Mouse (Mus musculus) CD4-positive, CD25-positive, alpha-beta regulatory T cell, adult 4 months (primary cell): ENCODE measurements around the gene Fkbp6. TPM values are rescaled to one million over a fixed set of nuclear protein-coding genes. Genes with fewer than 3 reads are reported as not detected.

Experiments used
- ATAC-seq: one replicate; pipeline ENCODE4 v1.8.0; 2017
- polyA plus RNA-seq, 2 experiments: library from polyadenylated mRNA; unstranded; fragments of 100-300 nt; shearing (Covaris generic); gene quantifications; one replicate each; pipeline ENCODE4 v1.2.1; 2017

Fkbp6 gene
- polyA plus RNA-seq, 2 experiments from 2014 or later, result not detected

- ATAC-seq, result no peak
These were observed 1.8 kb upstream of the Fkbp6 start for GRCm38 (mm10) chr5:135351606-135352005.

GRCm38 (mm10) chr5:135347511-135348011, 2.3 kb downstream of the Fkbp6 start:
- ATAC-seq, result no peak

GRCm38 (mm10) chr5:135346430-135346829, 3.4 kb downstream of the Fkbp6 start:
- ATAC-seq, result no peak

- ATAC-seq, result no peak
These were observed 3.9 kb downstream of the Fkbp6 start for GRCm38 (mm10) chr5:135345989-135346388.

- ATAC-seq, result no peak
These were observed 12.3 kb downstream of the Fkbp6 start for GRCm38 (mm10) chr5:135337575-135337974.

- ATAC-seq, result no peak
These were observed 18.7 kb downstream of the Fkbp6 start for GRCm38 (mm10) chr5:135331161-135331560.

- ATAC-seq, result no peak
These were observed 19.6 kb downstream of the Fkbp6 start for GRCm38 (mm10) chr5:135330201-135330600.

- ATAC-seq, result no peak
These were observed 20.4 kb downstream of the Fkbp6 start for GRCm38 (mm10) chr5:135329471-135329870.

GRCm38 (mm10) chr5:135326121-135326659, 23.7 kb downstream of the Fkbp6 start:
- no peak for ATAC-seq

- no peak for ATAC-seq
These were observed 27.6 kb downstream of the Fkbp6 start for GRCm38 (mm10) chr5:135322197-135322596.

GRCm38 (mm10) chr5:135319856-135320255, 30.0 kb downstream of the Fkbp6 start:
- no peak for ATAC-seq

- ATAC-seq, result no peak
These were observed 33.7 kb downstream of the Fkbp6 start for GRCm38 (mm10) chr5:135316177-135316576.

GRCm38 (mm10) chr5:135306321-135306965, 43.4 kb downstream of the Fkbp6 start:
- no peak for ATAC-seq

- no peak for ATAC-seq
These were observed 47.4 kb downstream of the Fkbp6 start for GRCm38 (mm10) chr5:135302454-135302853.

- ATAC-seq, result no peak
These were observed 47.9 kb downstream of the Fkbp6 start for GRCm38 (mm10) chr5:135301916-135302315.

GRCm38 (mm10) chr5:135292001-135292400, 57.8 kb downstream of the Fkbp6 start:
- no peak for ATAC-seq

GRCm38 (mm10) chr5:135291193-135291592, 58.7 kb downstream of the Fkbp6 start:
- ATAC-seq, result no peak

- ATAC-seq, result no peak
These were observed 59.1 kb downstream of the Fkbp6 start for GRCm38 (mm10) chr5:135290703-135291102.

- ATAC-seq, result no peak
These were observed 62.9 kb downstream of the Fkbp6 start for GRCm38 (mm10) chr5:135286926-135287325.

GRCm38 (mm10) chr5:135286185-135286584, 63.7 kb downstream of the Fkbp6 start:
- no peak for ATAC-seq

GRCm38 (mm10) chr5:135285211-135285610, 64.6 kb downstream of the Fkbp6 start:
- no peak for ATAC-seq

GRCm38 (mm10) chr5:135280226-135280625, 69.6 kb downstream of the Fkbp6 start:
- ATAC-seq, result no peak

GRCm38 (mm10) chr5:135276597-135276996, 73.2 kb downstream of the Fkbp6 start:
- ATAC-seq, result no peak

- ATAC-seq, result no peak
These were observed 75.0 kb downstream of the Fkbp6 start for GRCm38 (mm10) chr5:135274663-135275396.
